Mouse (Mus musculus) myocyte (in vitro differentiated cells): ENCODE results near the gene Gm20388.

Experiments used
- CEBPB ChIP-seq: IDR thresholded peaks from 2 replicates; pipeline ENCODE4 v1.6.1; 2011; ENCODE audit warnings: mild to moderate bottlenecking, moderate library complexity; ENCODE audit not compliant: poor library complexity, insufficient read depth, severe bottlenecking
- E2F4 ChIP-seq: IDR thresholded peaks from one replicate; pipeline ENCODE4 v1.6.1; 2011; ENCODE audit warnings: mild to moderate bottlenecking, control low read depth, moderate library complexity; ENCODE audit not compliant: insufficient read depth
- MAX ChIP-seq: IDR thresholded peaks from one replicate; pipeline ENCODE4 v1.6.1; 2011; ENCODE audit warnings: low read depth, mild to moderate bottlenecking, control low read depth
- MYOD1 ChIP-seq, 3 experiments: IDR thresholded peaks; one replicate each; pipeline ENCODE4 v1.6.1; 2011; ENCODE audit warnings: control low read depth in 2 of 3, low read depth in 2 of 3, mild to moderate bottlenecking in 2 of 3, moderate library complexity in 1 of 3; ENCODE audit not compliant: insufficient read length in 2 of 3, control insufficient read depth in 1 of 3
- POLR2A ChIP-seq: IDR thresholded peaks from one replicate; pipeline ENCODE4 v1.6.1; 2011; ENCODE audit warnings: low read depth, mild to moderate bottlenecking, control low read depth, moderate library complexity; ENCODE audit not compliant: insufficient read length
- POLR2AphosphoS2 ChIP-seq: IDR thresholded peaks from one replicate; pipeline ENCODE4 v1.6.1; 2011; ENCODE audit warnings: low read depth, control low read depth; ENCODE audit not compliant: insufficient read length
- REST ChIP-seq: IDR thresholded peaks from one replicate; pipeline ENCODE4 v1.6.1; 2011; ENCODE audit warnings: mild to moderate bottlenecking, control low read depth, moderate library complexity; ENCODE audit not compliant: insufficient read depth, insufficient read length
- TCF12 ChIP-seq: IDR thresholded peaks from one replicate; pipeline ENCODE4 v1.6.1; 2011; ENCODE audit warnings: mild to moderate bottlenecking, control low read depth; ENCODE audit not compliant: poor library complexity, insufficient read depth, severe bottlenecking
- TCF3 ChIP-seq: IDR thresholded peaks from one replicate; pipeline ENCODE4 v1.6.1; 2011; ENCODE audit warnings: low read depth, control low read depth; ENCODE audit not compliant: insufficient read length
- USF1 ChIP-seq: IDR thresholded peaks from one replicate; pipeline ENCODE4 v1.6.1; 2011; ENCODE audit warnings: low read depth, mild to moderate bottlenecking, control low read depth, moderate library complexity

DNA sequence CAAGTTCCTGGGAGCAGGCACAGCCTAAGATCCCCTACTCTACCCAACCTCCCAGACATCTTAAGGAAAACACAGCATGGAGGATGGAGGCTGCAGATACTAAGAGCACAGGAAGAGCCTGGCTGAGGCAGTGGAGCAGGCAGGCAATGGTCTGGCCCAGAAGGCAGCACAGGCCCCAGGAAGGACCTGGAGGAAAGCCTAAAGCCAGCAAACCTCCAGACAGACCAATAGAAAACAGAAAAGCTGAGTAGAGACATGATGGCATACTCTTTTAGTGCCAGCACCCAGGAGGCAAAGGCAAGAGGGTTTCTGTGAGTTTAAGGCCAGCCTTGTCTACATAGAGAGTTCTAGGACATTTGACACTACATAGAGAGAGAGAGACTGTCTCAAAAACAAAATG is 1702.8 kb downstream of the Gm20388 start:
- TF ChIP-seq POLR2A (no peak), TCF12 (no peak), POLR2AphosphoS2 (no peak), TCF3 (no peak), E2F4 (no peak), MAX (no peak), MYOD1 (IDR thresholded peaks at IDR 0.05; ENCODE audit: control insufficient read depth in 1 of 3, insufficient read length in 2 of 3, low read depth in 2 of 3) (no peak), USF1 (no peak), REST (no peak), CEBPB (no peak)
